Mouse (Mus musculus): ENCODE results near the gene Cflar.

DNA sequence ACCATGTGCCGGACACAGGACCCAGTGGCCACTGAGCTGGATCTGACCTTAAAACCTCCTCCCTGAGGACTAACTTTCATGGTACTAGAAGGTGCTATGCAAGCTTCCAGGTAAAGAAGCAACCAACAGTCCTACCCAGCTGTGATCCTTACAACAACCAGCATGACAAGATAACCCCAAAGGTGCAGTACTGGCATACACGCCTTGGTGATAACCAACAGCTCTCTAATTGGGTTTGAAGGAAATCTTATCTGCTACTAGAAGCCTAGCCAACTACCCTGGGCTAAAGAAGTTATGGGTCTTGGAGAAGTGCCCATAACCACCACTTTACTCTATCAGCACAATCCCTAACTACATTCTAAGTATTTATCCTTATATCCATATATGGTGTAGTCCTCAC is 75.0 kb downstream of the Cflar start:
- no peak for TF ChIP-seq POLR2A (IDR thresholded peaks at IDR 0.05; ENCODE audit: control insufficient read depth, low read depth, low read length)
- TF ChIP-seq CTCF (IDR thresholded peaks at IDR 0.05; ENCODE audit: control insufficient read depth, insufficient read depth, insufficient replicate concordance, low read depth, low read length) = no peak
